Mouse (Mus musculus) liver, postnatal 0 days (tissue): ENCODE data around the gene Tcaf2.

Experiments used
- CTCF ChIP-seq: sonication (generic); IDR thresholded peaks from 2 replicates; pipeline ENCODE4 v1.5.1; 2016; ENCODE audit warnings: antibody characterized with exemption, low read depth
- EP300 ChIP-seq: IDR thresholded peaks from 2 replicates; pipeline ENCODE4 v1.6.1; 2016; ENCODE audit warnings: antibody characterized with exemption, low read depth, mild to moderate bottlenecking

DNA sequence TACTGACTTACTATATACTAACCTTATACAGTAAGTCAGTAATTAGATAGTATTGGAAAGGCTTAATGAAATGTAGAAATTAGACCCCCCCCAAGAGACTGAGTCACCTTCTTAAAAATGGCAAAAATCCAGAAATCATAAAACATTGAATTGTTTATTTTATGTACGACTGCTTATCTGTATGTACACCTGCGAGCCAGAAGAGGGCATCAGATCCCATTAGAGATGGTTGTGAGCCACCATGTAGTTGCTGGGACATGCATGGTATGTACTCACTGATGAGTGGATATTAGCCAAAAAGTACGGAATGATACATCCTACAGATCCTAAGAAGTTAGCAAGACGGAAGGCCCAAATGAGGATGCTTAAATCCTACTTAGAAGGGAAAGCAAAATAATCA, 13.7 kb downstream of the Tcaf2 start:
- TF ChIP-seq CTCF (peak; percentile 21; the same call in 1 of the 2 replicates), EP300 (no peak)
